ENCODE assay signal across 8 mouse cellular contexts in the genomic region with DNA sequence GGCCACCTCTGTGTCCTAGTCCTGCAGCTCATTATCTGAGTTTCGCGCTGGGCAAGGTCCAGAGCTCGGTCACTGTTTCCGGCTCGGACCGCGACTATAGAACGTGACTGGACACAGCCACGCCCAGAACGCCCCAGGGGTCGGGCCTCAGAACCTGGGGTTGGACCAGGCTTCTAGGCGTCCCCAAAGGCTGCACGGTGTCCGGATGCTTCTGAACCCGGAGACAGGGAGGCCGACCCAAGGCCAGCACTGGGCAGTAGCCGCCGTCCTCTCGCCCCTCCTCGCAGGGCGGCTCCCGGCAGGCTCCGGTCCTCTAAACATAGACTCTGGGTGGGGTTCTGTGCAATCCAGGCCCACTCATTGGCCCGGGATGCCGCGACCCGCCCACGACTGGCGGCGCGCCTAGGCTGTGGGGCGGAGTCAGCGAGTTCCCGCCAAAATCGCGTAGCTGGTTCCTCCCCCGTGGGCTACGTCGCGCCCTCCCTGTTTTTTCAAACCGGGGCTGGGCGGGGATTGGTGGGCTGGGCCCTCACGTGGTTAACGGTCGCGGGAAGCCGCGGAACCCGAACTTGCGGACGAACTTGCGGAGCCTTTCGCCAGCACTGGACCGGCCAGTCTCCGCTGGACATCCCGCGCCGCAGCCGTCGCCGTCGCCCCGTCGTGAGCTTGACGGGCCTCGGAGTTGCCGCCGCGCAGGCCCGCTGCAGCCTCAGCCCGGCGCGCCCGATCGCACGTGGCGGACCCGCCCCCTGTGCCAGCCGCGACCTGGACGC. TPM values are rescaled to one million over a fixed set of nuclear protein-coding genes. Genes with fewer than 3 reads are reported as not detected.
DNase-seq lines count a peak whose midpoint lies in the region; ATAC-seq lines count a peak whose summit lies in the region.

A gene (plus strand): TSS at position 531 of the 773 bp plus-strand sequence.

- H3K4me3 ChIP-seq in hindbrain, embryonic 11.5 days (ENCODE audit: low read depth, low read length) = peak within 1 kb of the TSS; percentile 99

- peak within 1 kb of the TSS; percentile 85 for H3K9ac ChIP-seq in hindbrain, embryonic 11.5 days (ENCODE audit: low read depth, low read length)

- peak; percentile 84 for DNase-seq in MEL-GATA-1-ER (ENCODE audit: extremely low read depth, low read depth)
- peak; percentile 99 for DNase-seq in cerebellum, adult 8-10 months
- DNase-seq in hindbrain, embryonic 11.5 days (ENCODE audit: low spot score) = peak; percentile 99
- DNase-seq in layer of hippocampus, postnatal 10 days (ENCODE audit: low spot score in 2 of 2) = peak; percentile 98 to 99
- peak; percentile 99 for DNase-seq in lung, postnatal 10 days
- peak; percentile 99 for DNase-seq in ovary, postnatal 36 days (ENCODE audit: low spot score)
- peak; percentile 98 for DNase-seq in thymus, postnatal 25 days

- peak within 1 kb of the TSS; percentile 81 for H3K27ac ChIP-seq in hindbrain, embryonic 11.5 days (ENCODE audit: low read depth, low read length)

- ATAC-seq in frontal cortex, adult (ENCODE audit: low TSS enrichment) = peak; percentile 88
- peak; percentile 99 for ATAC-seq in hindbrain, embryonic 11.5 days (ENCODE audit: low FRiP score)

- under 1% methylated on average over 80 of the region's 81 CpGs for WGBS in hindbrain, embryonic 11.5 days

- H3K9me3 ChIP-seq in hindbrain, embryonic 11.5 days (ENCODE audit: control insufficient read depth, low read length) = no peaks in the 10 kb centered on the region

- H3K27me3 ChIP-seq in hindbrain, embryonic 11.5 days (ENCODE audit: control insufficient read depth, insufficient read depth, low read length) = no peaks in the 10 kb centered on the region

- H3K4me1 ChIP-seq in hindbrain, embryonic 11.5 days (replicated peaks; ENCODE audit: control insufficient read depth, insufficient read depth, low read length) = no peaks in the 10 kb centered on the region

- peak within 1 kb of the TSS; percentile 75 for H3K4me2 ChIP-seq in hindbrain, embryonic 11.5 days (replicated peaks; ENCODE audit: low read depth, low read length)

- no peaks in the 10 kb centered on the region for H3K36me3 ChIP-seq in hindbrain, embryonic 11.5 days (ENCODE audit: control insufficient read depth, insufficient read depth, low read length)

RNA-seq across cellular contexts. Expression of the gene that starts here (rescaled TPM):
- 25.7 and 26.6 TPM in 2 replicates for polyA plus RNA-seq in hindbrain, embryonic 11.5 days (2014; fragmentation: Nextera tagmentation; extraction: Ambion mirVana)
- total RNA-seq in layer of hippocampus, postnatal 10 days (2021) = 1 to 10 TPM; 8.4 to 8.5 TPM

Comparison
In these comparisons a context has a peak if more than half of its experiments do, and no peak if none do; other contexts are left out.
1. Peak in every context shown above with its lines: DNase-seq, ATAC-seq, H3K4me3 ChIP-seq and H3K27ac ChIP-seq.